Mouse (Mus musculus) liver, postnatal 0 days (tissue): ENCODE measurements around the gene Cryl1.

Source experiments
- CTCF ChIP-seq: sonication (generic); IDR thresholded peaks from 2 replicates; pipeline ENCODE4 v1.5.1; 2016; ENCODE audit warnings: antibody characterized with exemption, low read depth
- EP300 ChIP-seq: IDR thresholded peaks from 2 replicates; pipeline ENCODE4 v1.6.1; 2016; ENCODE audit warnings: antibody characterized with exemption, low read depth, mild to moderate bottlenecking

DNA sequence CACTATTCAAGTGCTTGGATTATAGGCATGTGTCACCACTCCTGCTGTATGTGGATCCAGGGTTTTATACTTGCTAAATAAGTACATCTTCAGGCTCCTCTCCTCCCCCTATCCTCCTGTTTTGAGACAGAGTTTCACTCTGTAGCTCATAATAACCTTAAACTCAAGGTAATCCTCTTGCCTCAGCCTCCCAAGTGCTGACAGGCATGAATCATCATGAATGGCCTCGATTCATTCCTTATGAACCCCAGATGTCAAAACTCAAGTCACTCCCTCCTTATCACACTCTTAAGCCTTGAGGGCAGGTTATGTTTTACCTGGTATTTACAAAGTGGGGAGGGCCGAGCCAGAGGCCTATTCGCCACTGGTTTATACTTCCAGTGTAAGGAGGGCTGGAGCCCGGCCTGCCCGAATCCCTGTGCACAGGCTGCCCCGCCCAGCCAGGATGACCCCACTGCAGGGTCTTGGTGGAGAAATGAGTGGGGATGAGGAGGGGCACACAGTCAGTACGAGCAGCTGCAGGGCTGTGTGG, 121.8 kb downstream of the Cryl1 start:
- TF ChIP-seq CTCF = no peak
- no peak for TF ChIP-seq EP300
